Mouse (Mus musculus) kidney, adult 2 months (tissue): Measurements from ENCODE around the gene Drosha.

Experiments used
- CTCF ChIP-seq: fragments of 200-500 bp; conservative IDR thresholded peaks from 2 replicates; pipeline ENCODE4 v1.5.1; 2011; ENCODE audit warnings: low read depth, mild to moderate bottlenecking, control low read depth, low read length, moderate library complexity, mixed read lengths; ENCODE audit not compliant: insufficient read depth, insufficient read length
- POLR2A ChIP-seq: fragments of 200-500 bp; IDR thresholded peaks from one replicate; pipeline ENCODE4 v1.6.1; 2011; ENCODE audit warnings: low read depth, low read length, control low read depth

GRCm38 (mm10) chr15:12911082-12911481 is 86.5 kb downstream of the Drosha start:
- TF ChIP-seq CTCF = no peak
- TF ChIP-seq POLR2A = no peak
